Mouse (Mus musculus): Measurements from ENCODE around the gene Hmga2. TPM values are rescaled to one million over a fixed set of nuclear protein-coding genes. Genes with fewer than 3 reads are reported as not detected.
A peak's percentile ranks its signal among the peaks of the same experiment; 100 is the strongest.

Hmga2 gene
- polyA plus RNA-seq, 1 experiment, result 7.0 TPM

- Histone ChIP-seq H3K36me3 (replicated peaks; ENCODE audit: low read length) (peaks cover 6% of the 10 kb centered on the region), H3K4me1 (peaks cover 20% of the 10 kb centered on the region), H3K9me3 (no peaks in the 10 kb centered on the region), H3K4me3 (replicated peaks) (no peak overlapping the region), H3K27me3 (replicated peaks) (no peaks in the 10 kb centered on the region)
- TF ChIP-seq FLI1 (IDR thresholded peaks at IDR 0.05; ENCODE audit: low read length) (no peak), GATA1 (IDR thresholded peaks at IDR 0.05; ENCODE audit: borderline replicate concordance, low read length) (no peak)
Observed at GRCm38 (mm10) chr10:120390912-120391835, 85.1 kb downstream of the Hmga2 start.

- Histone ChIP-seq H3K4me1 (peaks cover 34% of the 10 kb centered on the region), H3K9me3 (no peaks in the 10 kb centered on the region), H3K27me3 (replicated peaks) (no peaks in the 10 kb centered on the region), H3K4me3 (replicated peaks) (no peak overlapping the region), H3K36me3 (replicated peaks; ENCODE audit: low read length) (peaks cover 6% of the 10 kb centered on the region)
- no peak for TF ChIP-seq FLI1 (IDR thresholded peaks at IDR 0.05; ENCODE audit: low read length)
- no peak for TF ChIP-seq GATA1 (IDR thresholded peaks at IDR 0.05; ENCODE audit: borderline replicate concordance, low read length)
Observed at GRCm38 (mm10) chr10:120389707-120390106, 86.6 kb downstream of the Hmga2 start.

GRCm38 (mm10) chr10:120388966-120389365 lies 87.3 kb downstream of the Hmga2 start:
- TF ChIP-seq FLI1 (IDR thresholded peaks at IDR 0.05; ENCODE audit: low read length) (no peak), GATA1 (IDR thresholded peaks at IDR 0.05; ENCODE audit: borderline replicate concordance, low read length) (no peak)
- Histone ChIP-seq H3K36me3 (replicated peaks; ENCODE audit: low read length) (peaks cover 6% of the 10 kb centered on the region), H3K27me3 (replicated peaks) (no peaks in the 10 kb centered on the region), H3K4me3 (replicated peaks) (no peak overlapping the region), H3K4me1 (peaks cover 37% of the 10 kb centered on the region), H3K9me3 (no peaks in the 10 kb centered on the region)

- Histone ChIP-seq H3K4me1 (peaks cover 43% of the 10 kb centered on the region), H3K36me3 (replicated peaks; ENCODE audit: low read length) (peaks cover 7% of the 10 kb centered on the region), H3K9me3 (no peaks in the 10 kb centered on the region), H3K4me3 (replicated peaks) (no peak overlapping the region), H3K27me3 (replicated peaks) (no peaks in the 10 kb centered on the region)
- TF ChIP-seq GATA1 (IDR thresholded peaks at IDR 0.05; ENCODE audit: borderline replicate concordance, low read length) (no peak), FLI1 (IDR thresholded peaks at IDR 0.05; ENCODE audit: low read length) (no peak)
Observed at GRCm38 (mm10) chr10:120388400-120388871, 87.8 kb downstream of the Hmga2 start.

DNA sequence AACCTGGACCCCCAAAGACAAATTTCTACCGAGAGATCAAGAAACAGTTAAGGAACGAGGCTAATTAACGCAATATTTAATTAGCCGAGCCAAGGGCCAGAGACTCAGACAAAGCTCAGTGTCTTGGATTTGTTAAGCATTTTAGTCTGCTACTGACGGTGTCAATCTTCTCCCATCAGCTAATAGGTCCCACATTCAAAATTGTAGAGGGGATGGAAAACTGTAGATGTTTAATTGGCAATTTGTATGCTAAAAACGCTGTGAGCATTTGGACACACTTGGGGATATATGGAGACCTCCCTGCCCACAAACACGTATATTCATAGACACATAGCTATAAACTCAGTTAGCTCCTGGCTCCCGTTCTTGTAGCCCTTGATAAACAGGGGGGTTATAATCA lies 89.2 kb downstream of the Hmga2 start:
- Histone ChIP-seq H3K9me3 (no peaks in the 10 kb centered on the region), H3K4me3 (replicated peaks) (no peak overlapping the region), H3K36me3 (replicated peaks; ENCODE audit: low read length) (peaks cover 4% of the 10 kb centered on the region), H3K4me1 (peaks cover 45% of the 10 kb centered on the region), H3K27me3 (replicated peaks) (no peaks in the 10 kb centered on the region)
- TF ChIP-seq GATA1 (IDR thresholded peaks at IDR 0.05; ENCODE audit: borderline replicate concordance, low read length), result no peak
- no peak for TF ChIP-seq FLI1 (IDR thresholded peaks at IDR 0.05; ENCODE audit: low read length)

- Histone ChIP-seq H3K9me3 (no peaks in the 10 kb centered on the region), H3K4me1 (peaks cover 45% of the 10 kb centered on the region), H3K27me3 (replicated peaks) (no peaks in the 10 kb centered on the region), H3K36me3 (replicated peaks; ENCODE audit: low read length) (peaks cover 2% of the 10 kb centered on the region), H3K4me3 (replicated peaks) (peak overlapping the region; percentile 77)
- no peak for TF ChIP-seq FLI1 (IDR thresholded peaks at IDR 0.05; ENCODE audit: low read length)
- TF ChIP-seq GATA1 (IDR thresholded peaks at IDR 0.05; ENCODE audit: borderline replicate concordance, low read length), result no peak
Observed at GRCm38 (mm10) chr10:120384797-120385600, 91.3 kb downstream of the Hmga2 start.

DNA sequence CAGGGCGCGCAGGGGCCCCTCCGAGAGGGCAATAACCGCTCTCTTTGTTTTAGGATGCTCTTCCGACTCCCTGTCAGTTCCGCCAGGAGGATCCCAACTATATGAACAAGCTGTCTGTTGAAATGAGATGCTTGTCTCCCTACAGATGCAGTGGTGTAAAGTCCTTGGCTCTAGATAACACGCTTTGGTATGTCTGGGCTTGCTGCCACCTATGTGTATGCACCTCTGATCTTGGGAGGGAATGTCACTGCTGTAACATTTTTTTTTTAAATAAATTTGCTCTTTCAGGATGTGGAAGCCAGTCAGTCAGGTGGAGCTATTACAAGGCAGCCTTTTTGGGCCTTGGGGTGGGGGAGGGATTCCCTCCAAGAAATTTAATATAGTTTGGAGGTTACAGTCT lies 92.2 kb downstream of the Hmga2 start:
- H3K4me3 ChIP-seq (replicated peaks), result no peak overlapping the region
- TF ChIP-seq FLI1 (IDR thresholded peaks at IDR 0.05; ENCODE audit: low read length) (no peak), GATA1 (IDR thresholded peaks at IDR 0.05; ENCODE audit: borderline replicate concordance, low read length) (no peak)
- H3K27me3 ChIP-seq (replicated peaks), result no peaks in the 10 kb centered on the region
- peaks cover 42% of the 10 kb centered on the region for H3K4me1 ChIP-seq
- H3K9me3 ChIP-seq, result no peaks in the 10 kb centered on the region
- H3K36me3 ChIP-seq (replicated peaks; ENCODE audit: low read length), result peaks cover 2% of the 10 kb centered on the region

DNA sequence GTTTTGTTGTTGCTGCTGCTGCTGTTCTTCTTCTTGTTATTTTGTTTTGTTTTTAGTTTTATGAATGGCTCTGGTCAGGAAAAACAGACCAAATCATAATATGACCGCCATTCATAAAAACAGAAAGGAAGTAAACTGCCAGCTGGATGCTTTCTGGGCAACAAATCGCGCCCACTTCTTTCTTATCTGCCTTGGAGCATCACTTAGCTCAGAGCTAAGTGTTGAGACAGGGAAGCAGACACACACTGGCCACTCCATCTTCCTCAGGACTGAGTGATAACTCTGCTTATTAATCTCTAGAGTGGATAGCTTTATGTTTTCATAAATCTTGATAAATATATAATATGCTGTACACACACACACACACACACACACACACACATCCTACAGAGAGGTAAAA lies 98.5 kb downstream of the Hmga2 start:
- Histone ChIP-seq H3K4me3 (replicated peaks) (no peak overlapping the region), H3K36me3 (replicated peaks; ENCODE audit: low read length) (peaks cover 6% of the 10 kb centered on the region), H3K4me1 (peaks cover 37% of the 10 kb centered on the region), H3K27me3 (replicated peaks) (no peaks in the 10 kb centered on the region), H3K9me3 (no peaks in the 10 kb centered on the region)
- TF ChIP-seq FLI1 (IDR thresholded peaks at IDR 0.05; ENCODE audit: low read length), result no peak

GRCm38 (mm10) chr10:120377327-120377752 lies 98.9 kb downstream of the Hmga2 start:
- Histone ChIP-seq H3K27me3 (replicated peaks) (no peaks in the 10 kb centered on the region), H3K4me3 (replicated peaks) (no peak overlapping the region), H3K9me3 (no peaks in the 10 kb centered on the region), H3K4me1 (peaks cover 37% of the 10 kb centered on the region), H3K36me3 (replicated peaks; ENCODE audit: low read length) (peaks cover 8% of the 10 kb centered on the region)
- TF ChIP-seq GATA1 (IDR thresholded peaks at IDR 0.05; ENCODE audit: borderline replicate concordance, low read length), result no peak
- TF ChIP-seq FLI1 (IDR thresholded peaks at IDR 0.05; ENCODE audit: low read length), result no peak

GRCm38 (mm10) chr10:120375438-120375837 lies 100.8 kb downstream of the Hmga2 start:
- H3K9me3 ChIP-seq, result no peaks in the 10 kb centered on the region
- H3K36me3 ChIP-seq (replicated peaks; ENCODE audit: low read length), result peaks cover 13% of the 10 kb centered on the region
- H3K27me3 ChIP-seq (replicated peaks), result no peaks in the 10 kb centered on the region
- H3K4me1 ChIP-seq, result peaks cover 37% of the 10 kb centered on the region
- TF ChIP-seq GATA1 (IDR thresholded peaks at IDR 0.05; ENCODE audit: borderline replicate concordance, low read length) (no peak), FLI1 (IDR thresholded peaks at IDR 0.05; ENCODE audit: low read length) (no peak)
- no peak overlapping the region for H3K4me3 ChIP-seq (replicated peaks)
